Mouse (Mus musculus) heart, embryonic 13.5 days (tissue): ENCODE measurements around the gene Poc1a. TPM values are rescaled to one million over a fixed set of nuclear protein-coding genes. Genes with fewer than 3 reads are reported as not detected.
A peak's percentile ranks its signal among the peaks of the same experiment; 100 is the strongest.

Source experiments
- ATAC-seq: fragments of 200-750 bp; cut with Nextera tagmentation; 2 replicates; pipeline ENCODE4 v1.8.0; 2017; ENCODE audit warnings: moderate TSS enrichment; ENCODE audit not compliant: insufficient number of reproducible peaks, low FRiP score, low TSS enrichment; ENCODE audit errors: extremely low read depth
- H3K27ac ChIP-seq: fragments of 300-500 bp; sonication (generic); replicated peaks from 2 replicates; pipeline ENCODE4 v1.5.1; 2015; ENCODE audit warnings: moderate library complexity, mild to moderate bottlenecking, inconsistent platforms
- H3K27me3 ChIP-seq: fragments of 300-500 bp; sonication (generic); replicated peaks from 2 replicates; pipeline ENCODE4 v1.6.1; 2015; ENCODE audit warnings: mild to moderate bottlenecking, inconsistent platforms
- H3K36me3 ChIP-seq: fragments of 300-500 bp; sonication (generic); 2 replicates; pipeline ENCODE4 v1.6.1; 2015; ENCODE audit warnings: mild to moderate bottlenecking, inconsistent platforms
- H3K4me1 ChIP-seq: fragments of 300-500 bp; sonication (generic); 2 replicates; pipeline ENCODE4 v1.6.1; 2015; ENCODE audit warnings: inconsistent platforms
- H3K4me2 ChIP-seq: fragments of 300-500 bp; sonication (generic); 2 replicates; pipeline ENCODE4 v1.6.1; 2015; ENCODE audit warnings: inconsistent platforms, mild to moderate bottlenecking, moderate library complexity
- H3K4me3 ChIP-seq: fragments of 300-500 bp; sonication (generic); 2 replicates; pipeline ENCODE4 v1.5.1; 2015; ENCODE audit warnings: moderate library complexity, mild to moderate bottlenecking, inconsistent platforms
- H3K9ac ChIP-seq: fragments of 300-500 bp; sonication (generic); 2 replicates; pipeline ENCODE4 v1.6.1; 2015; ENCODE audit warnings: inconsistent platforms, mild to moderate bottlenecking, moderate library complexity
- H3K9me3 ChIP-seq: fragments of 300-500 bp; sonication (generic); 2 replicates; pipeline ENCODE4 v1.6.1; 2016; ENCODE audit warnings: inconsistent platforms
- WGBS: fragments of 180-500 bp; shearing (Covaris S2); methylation state at CpG from one replicate; pipeline ENCODE4 v1.1.7; 2015; ENCODE audit warnings: mixed read lengths; 5-methylcytosine and 5-hydroxymethylcytosine counted together
- polyA plus RNA-seq: library from polyadenylated mRNA; unstranded; fragments of >200 nt; fragmentation: Nextera tagmentation; extraction: Ambion mirVana; gene quantifications from 2 replicates; pipeline ENCODE4 v1.2.1, GENCODE M21; 2015

Gene Poc1a
- polyA plus RNA-seq, 1 experiment from 2014 or later, result 26.4 TPM

DNA sequence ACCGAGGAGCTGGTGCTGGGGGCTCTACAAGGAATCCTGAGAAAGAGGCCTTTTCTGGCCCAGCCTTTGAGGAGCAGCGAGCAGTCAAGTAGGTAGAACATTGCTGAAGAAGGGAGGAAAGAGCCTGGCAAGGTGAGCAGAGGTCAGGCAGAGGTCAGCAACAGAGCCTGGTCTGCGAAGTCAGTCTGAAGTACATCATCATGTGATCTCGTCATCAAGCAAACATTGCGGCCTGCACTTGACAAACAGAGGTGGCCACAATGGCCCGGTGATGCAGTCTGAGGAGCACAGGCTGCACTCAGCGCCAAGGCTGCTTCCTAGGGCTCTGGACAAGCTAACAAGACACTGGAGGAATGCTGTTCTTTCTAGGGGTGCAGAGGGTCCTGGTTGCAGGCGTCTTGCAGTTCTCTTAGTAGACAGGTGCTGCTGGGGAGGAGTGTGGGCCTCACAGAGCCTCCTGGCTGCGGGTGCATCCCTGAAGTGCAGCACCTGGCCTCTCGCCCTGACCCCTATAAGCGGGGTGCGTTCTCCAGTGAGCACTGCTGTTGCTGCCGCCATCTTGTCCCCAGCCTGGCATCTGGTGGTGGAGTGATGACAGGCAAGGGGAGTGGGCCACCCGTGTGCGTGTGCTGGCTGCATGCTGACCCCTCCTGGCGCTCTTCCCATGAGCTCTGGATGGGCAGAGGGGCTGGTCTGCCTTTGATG lies 21.7 kb downstream of the Poc1a start:
- Histone ChIP-seq H3K9ac (peak overlapping the region; percentile 50; the same call in 1 of the 2 replicates), H3K4me3 (no peak overlapping the region), H3K27ac (peak overlapping the region; percentile 61; the same call in 1 of the 2 replicates), H3K4me1 (peaks cover 53% of the 10 kb centered on the region), H3K4me2 (no peak overlapping the region), H3K36me3 (peaks cover 19% of the 10 kb centered on the region), H3K9me3 (no peaks in the 10 kb centered on the region), H3K27me3 (no peaks in the 10 kb centered on the region)
- 60% methylated on average over 16 of the region's 16 CpGs for WGBS
- no peak for ATAC-seq

DNA sequence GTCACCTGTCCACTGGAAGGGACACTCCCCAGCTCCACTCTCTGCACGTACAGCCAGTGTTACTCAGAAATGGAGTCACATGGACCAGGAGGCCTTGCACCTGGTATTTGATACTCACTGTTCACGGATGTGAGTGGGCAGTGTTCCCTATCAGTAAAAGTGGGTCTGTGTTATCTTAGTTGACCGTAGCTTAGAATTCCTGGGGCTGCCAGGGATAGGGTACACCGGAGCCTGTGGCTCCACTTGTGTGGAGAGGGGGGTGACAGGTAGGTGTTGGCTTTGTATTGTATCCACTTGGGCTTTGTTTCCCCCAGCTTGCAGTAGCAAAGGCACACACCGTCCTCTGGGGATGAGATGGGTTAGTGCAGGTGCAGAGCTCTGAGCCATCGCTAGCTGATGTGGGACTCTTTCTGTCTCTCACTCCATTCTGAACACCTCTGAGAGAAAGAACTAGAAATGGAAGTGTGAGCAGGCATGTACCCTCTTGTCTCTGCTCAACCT lies 22.6 kb downstream of the Poc1a start:
- Histone ChIP-seq H3K9me3 (no peaks in the 10 kb centered on the region), H3K9ac (no peak overlapping the region), H3K27me3 (no peaks in the 10 kb centered on the region), H3K36me3 (peaks cover 18% of the 10 kb centered on the region), H3K4me2 (no peak overlapping the region), H3K4me1 (peaks cover 54% of the 10 kb centered on the region), H3K27ac (no peak overlapping the region), H3K4me3 (no peak overlapping the region)
- WGBS, result 68% methylated on average over 6 of the region's 6 CpGs
- no peak for ATAC-seq

DNA sequence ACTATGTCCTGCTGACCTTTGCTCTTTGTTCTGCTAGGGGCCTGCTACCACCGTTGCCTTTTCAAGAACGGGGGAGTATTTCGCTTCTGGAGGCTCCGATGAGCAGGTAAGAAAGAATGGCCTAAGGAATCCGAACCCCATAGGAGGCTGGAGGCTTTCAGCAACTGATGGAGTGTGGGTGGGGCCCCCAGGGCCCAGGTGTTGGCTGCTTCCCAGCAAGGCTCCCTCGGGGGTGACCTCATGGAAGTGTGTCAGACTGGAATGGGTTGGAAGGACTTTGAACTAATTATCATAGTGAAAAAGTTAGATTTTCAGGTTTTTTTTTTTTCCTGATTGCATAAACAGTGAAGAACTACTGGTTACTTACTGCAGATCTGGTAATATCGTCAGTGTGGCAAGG lies 24.4 kb downstream of the Poc1a start:
- 63% methylated on average over 7 of the region's 7 CpGs for WGBS
- H3K27ac ChIP-seq, result no peak overlapping the region
- no peak for ATAC-seq

DNA sequence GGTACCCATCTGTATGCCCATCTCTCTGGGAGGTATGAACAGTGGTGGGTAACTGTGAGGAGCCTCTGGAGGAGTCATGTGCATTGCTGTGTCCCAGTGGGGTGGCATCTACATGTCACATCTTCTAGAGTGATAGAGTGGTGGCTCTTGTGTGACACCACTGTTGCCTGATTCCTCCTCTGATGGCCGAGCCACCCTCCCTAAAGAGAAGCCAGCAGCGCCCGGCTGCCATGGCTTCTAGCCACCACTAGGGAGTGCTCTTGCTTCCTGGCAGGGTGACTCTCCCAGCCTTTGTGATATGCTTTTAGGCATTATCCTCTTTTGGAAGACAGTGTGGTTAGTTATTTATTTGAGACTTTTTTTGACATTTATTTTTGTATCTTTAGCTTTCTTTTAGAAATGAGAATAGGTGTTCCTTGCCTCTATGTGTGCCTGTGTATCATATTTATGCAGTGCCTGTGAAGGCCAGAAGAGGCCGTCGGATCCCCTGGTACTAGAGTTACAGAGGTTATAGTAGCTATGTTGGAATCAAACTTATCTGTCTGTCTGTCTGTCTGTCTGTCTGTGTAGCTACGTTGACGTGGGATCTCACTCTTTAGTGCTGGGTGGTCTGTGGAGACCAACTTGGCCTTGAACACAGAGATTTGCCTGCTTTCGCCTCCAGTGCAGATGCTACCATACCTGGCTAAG lies 25.9 kb downstream of the Poc1a start:
- no peak for ATAC-seq
- Histone ChIP-seq H3K27ac (no peak overlapping the region), H3K9ac (no peak overlapping the region), H3K4me3 (no peak overlapping the region), H3K9me3 (no peaks in the 10 kb centered on the region), H3K27me3 (no peaks in the 10 kb centered on the region), H3K36me3 (peaks cover 19% of the 10 kb centered on the region), H3K4me1 (peaks cover 51% of the 10 kb centered on the region), H3K4me2 (no peak overlapping the region)
- 44% methylated on average over 8 of the region's 8 CpGs for WGBS

More for the DNA sequence above, 24.4 kb downstream of the Poc1a start:
- Histone ChIP-seq H3K4me2 (no peak overlapping the region), H3K36me3 (peaks cover 18% of the 10 kb centered on the region), H3K9me3 (no peaks in the 10 kb centered on the region), H3K4me3 (no peak overlapping the region), H3K4me1 (peaks cover 56% of the 10 kb centered on the region), H3K9ac (0 out of 2 replicates have a peak overlapping the region, but pooled peaks have one; percentile 11), H3K27me3 (no peaks in the 10 kb centered on the region)

DNA sequence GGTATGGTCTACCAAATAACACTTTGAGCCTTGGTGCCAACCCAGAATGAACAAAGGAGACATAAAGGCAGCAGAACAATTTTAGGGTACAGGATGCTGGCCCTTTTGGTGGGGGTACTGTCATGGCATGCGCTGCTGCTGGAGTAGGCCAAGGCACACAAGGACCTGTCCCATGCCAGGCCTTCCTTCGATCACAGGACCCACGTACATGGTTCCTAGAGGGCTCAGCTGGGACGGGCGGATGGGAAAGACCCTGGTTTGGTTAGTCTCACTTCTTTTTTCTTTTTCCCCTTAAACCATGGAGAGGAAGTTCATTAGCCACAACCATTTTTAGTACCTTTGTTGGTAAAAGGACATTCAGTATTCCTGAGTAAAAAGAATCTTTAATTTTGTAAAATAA lies 27.3 kb downstream of the Poc1a start:
- 89% methylated on average over 5 of the region's 5 CpGs for WGBS
- no peak overlapping the region for H3K4me2 ChIP-seq
- peaks cover 17% of the 10 kb centered on the region for H3K36me3 ChIP-seq
- no peak overlapping the region for H3K27ac ChIP-seq
- H3K4me1 ChIP-seq, result peaks cover 44% of the 10 kb centered on the region
- no peaks in the 10 kb centered on the region for H3K9me3 ChIP-seq
- H3K27me3 ChIP-seq, result no peaks in the 10 kb centered on the region
- no peak overlapping the region for H3K4me3 ChIP-seq
- no peak overlapping the region for H3K9ac ChIP-seq
- ATAC-seq, result no peak

DNA sequence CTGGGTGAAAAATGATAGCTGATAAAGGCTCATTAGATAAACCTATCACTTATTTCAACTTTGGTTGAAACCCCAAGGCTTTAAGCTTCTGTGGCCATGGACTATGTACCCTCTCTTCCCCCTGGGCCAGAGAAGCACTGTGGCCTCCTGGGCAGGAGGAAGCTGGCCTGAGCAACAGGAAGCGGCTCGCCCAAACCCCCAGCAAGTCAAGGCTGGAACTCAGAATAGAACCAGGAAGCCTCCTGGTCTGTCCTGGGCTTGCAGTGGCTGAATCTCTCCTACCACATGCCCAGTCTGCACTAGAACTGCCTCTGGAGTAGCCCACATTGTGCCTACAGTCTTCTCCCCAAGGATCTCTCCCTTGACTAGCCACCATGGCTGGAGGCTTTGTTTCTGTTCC lies 27.7 kb downstream of the Poc1a start:
- Histone ChIP-seq H3K4me1 (peaks cover 40% of the 10 kb centered on the region), H3K9me3 (no peaks in the 10 kb centered on the region), H3K4me3 (no peak overlapping the region), H3K27ac (peak overlapping the region; percentile 32), H3K4me2 (no peak overlapping the region), H3K27me3 (no peaks in the 10 kb centered on the region), H3K9ac (peak overlapping the region; percentile 47; the same call in 1 of the 2 replicates), H3K36me3 (peaks cover 20% of the 10 kb centered on the region)
- 83% methylated on average over 2 of the region's 2 CpGs for WGBS
- no peak for ATAC-seq

DNA sequence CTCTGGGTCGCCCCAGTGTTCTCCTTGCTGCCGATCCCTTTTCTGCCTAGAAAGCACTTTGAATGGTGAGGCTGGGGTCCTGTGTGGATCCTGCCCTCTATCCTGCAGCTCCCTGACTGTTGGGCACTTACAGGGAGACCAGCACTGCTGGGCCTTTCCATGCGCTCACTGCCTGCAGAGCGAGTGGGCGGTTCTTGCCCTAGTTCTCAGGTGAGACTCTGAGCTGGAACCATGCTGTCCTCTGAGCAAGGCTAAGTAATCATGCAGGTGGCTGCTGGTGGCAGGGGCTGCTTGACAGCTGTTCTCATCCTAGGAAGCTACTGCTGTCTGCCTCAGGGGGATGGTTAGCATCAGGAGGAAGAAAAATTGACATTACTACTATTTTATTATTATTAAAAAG lies 28.1 kb downstream of the Poc1a start:
- H3K4me1 ChIP-seq, result peaks cover 36% of the 10 kb centered on the region
- H3K27ac ChIP-seq, result peak overlapping the region; percentile 32
- H3K4me3 ChIP-seq, result no peak overlapping the region
- no peak overlapping the region for H3K4me2 ChIP-seq
- H3K9ac ChIP-seq, result peak overlapping the region; percentile 47; the same call in 1 of the 2 replicates
- ATAC-seq, result no peak
- H3K9me3 ChIP-seq, result no peaks in the 10 kb centered on the region
- peaks cover 20% of the 10 kb centered on the region for H3K36me3 ChIP-seq
- no peaks in the 10 kb centered on the region for H3K27me3 ChIP-seq
- 85% methylated on average over 5 of the region's 5 CpGs for WGBS

DNA sequence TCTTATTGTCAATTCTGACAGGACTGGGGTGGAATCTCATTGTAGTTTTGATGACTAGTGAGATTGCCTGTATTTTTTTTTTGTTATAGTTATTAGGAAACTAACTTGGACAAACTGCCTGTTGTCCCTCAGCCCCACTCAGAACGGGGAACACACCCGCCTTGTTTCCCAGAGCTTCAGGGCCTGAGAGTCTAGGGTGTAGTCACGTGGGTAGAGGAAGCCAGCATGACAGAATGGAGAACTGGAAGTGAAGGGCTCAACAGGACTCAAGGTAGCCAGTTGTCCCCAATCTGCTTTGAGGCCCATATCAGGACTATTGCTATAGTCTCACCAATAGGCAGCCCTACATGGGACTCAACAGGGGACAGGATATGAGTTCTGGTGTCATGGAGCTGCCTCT lies 29.0 kb downstream of the Poc1a start:
- Histone ChIP-seq H3K27me3 (no peaks in the 10 kb centered on the region), H3K36me3 (peaks cover 20% of the 10 kb centered on the region), H3K27ac (no peak overlapping the region), H3K4me3 (no peak overlapping the region), H3K4me1 (peaks cover 27% of the 10 kb centered on the region), H3K9ac (no peak overlapping the region), H3K4me2 (no peak overlapping the region), H3K9me3 (no peaks in the 10 kb centered on the region)
- WGBS, result 74% methylated on average over 3 of the region's 3 CpGs
- no peak for ATAC-seq

DNA sequence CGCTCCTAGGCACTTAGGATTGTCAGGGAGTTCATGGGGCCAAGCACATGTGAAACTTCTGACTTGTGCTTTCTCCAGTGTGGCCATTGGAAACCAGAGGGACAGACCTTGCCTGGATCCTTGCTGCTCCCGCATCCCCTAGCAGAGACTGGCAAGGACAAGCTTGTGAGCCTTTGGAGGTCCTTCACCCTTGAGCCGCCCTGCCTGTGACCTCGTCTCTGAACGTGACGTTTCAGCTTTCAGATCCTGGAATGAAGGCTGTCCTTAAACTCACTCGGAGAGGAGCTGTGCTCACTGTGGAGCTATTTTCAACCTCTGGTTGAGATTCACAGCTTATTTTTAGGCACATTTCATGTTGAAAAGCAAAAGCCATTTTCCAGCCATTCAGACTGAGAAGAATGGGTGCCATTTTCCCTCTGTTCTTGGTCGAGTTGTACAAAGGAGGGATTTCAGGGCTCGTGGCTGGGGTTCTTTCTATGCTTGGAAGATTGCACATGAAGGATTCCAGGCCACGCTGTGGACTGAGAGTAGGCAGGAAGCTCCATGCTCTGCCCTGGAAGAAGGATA lies 30.8 kb downstream of the Poc1a start:
- Histone ChIP-seq H3K4me3 (no peak overlapping the region), H3K4me1 (peaks cover 24% of the 10 kb centered on the region), H3K27me3 (no peaks in the 10 kb centered on the region), H3K4me2 (no peak overlapping the region), H3K9me3 (no peaks in the 10 kb centered on the region), H3K36me3 (peaks cover 20% of the 10 kb centered on the region), H3K27ac (peak overlapping the region; percentile 69), H3K9ac (peak overlapping the region; percentile 52)
- ATAC-seq, result peak; percentile 35; the same call in 1 of the 2 replicates
- WGBS, result 44% methylated on average over 10 of the region's 10 CpGs

DNA sequence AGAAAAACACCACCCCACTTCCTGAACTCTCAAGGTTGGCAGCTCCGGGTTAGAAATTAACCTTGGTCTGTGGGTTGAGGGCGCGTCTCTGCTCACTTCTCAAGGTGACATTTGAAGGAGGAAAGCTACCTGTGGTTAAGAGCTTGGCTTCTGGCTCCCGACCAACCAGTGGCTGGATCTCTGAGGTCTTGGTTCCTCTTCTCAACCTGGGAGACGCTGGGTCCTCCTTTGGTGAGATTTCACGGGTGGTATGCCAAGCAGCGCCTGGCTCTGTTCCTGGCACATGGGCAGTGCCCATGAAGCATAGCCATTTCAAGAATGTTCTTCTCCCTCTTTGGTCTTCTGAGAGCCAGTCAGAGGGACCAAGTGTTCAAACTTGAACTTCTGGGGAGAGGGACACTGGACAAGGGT lies 32.1 kb downstream of the Poc1a start:
- ATAC-seq, result no peak
- no peaks in the 10 kb centered on the region for H3K27me3 ChIP-seq
- no peak overlapping the region for H3K4me2 ChIP-seq
- no peak overlapping the region for H3K9ac ChIP-seq
- WGBS, result 89% methylated on average over 7 of the region's 7 CpGs
- H3K27ac ChIP-seq, result no peak overlapping the region
- H3K4me3 ChIP-seq, result no peak overlapping the region
- peaks cover 31% of the 10 kb centered on the region for H3K4me1 ChIP-seq
- no peaks in the 10 kb centered on the region for H3K9me3 ChIP-seq
- peaks cover 19% of the 10 kb centered on the region for H3K36me3 ChIP-seq

DNA sequence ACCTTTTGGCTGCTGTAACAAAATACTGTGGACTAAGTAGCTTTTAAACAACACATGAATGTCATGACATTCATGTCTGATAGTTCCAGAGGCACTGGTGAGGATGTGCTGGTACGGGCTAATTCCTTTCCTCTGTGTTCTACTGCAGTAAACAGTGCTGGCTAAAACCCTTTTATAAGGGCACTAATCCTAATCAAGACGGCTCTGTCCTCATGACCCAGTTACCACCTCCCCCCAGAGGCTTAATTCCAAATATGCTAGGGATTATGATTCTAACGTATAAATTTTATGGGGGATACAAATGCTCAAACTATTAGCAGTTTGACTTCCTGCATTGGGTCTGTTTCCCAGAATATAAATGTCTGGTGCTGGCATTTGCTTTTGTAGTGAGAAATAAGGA lies 33.3 kb downstream of the Poc1a start:
- 80% methylated on average over 3 of the region's 3 CpGs for WGBS
- Histone ChIP-seq H3K27me3 (no peaks in the 10 kb centered on the region), H3K36me3 (peaks cover 8% of the 10 kb centered on the region), H3K4me1 (peaks cover 40% of the 10 kb centered on the region), H3K4me2 (no peak overlapping the region), H3K4me3 (no peak overlapping the region), H3K27ac (no peak overlapping the region), H3K9me3 (no peaks in the 10 kb centered on the region), H3K9ac (no peak overlapping the region)
- ATAC-seq, result no peak
